Mouse (Mus musculus) layer of hippocampus, adult 2 months (tissue): Measurements from ENCODE around the gene Map3k6. TPM values are rescaled to one million over a fixed set of nuclear protein-coding genes. Genes with fewer than 3 reads are reported as not detected.
A peak's percentile ranks its signal among the peaks of the same experiment; 100 is the strongest.

Experiments used
- DNase-seq, 2 experiments: peaks; one replicate each; pipeline ENCODE4 v3.0.0; 2022; ENCODE audit warnings: low spot score in 2 of 2
- H3K27ac ChIP-seq: fragments of 200-600 bp; 2 replicates; pipeline ENCODE4 v1.8.1; 2022
- H3K4me3 ChIP-seq: fragments of 200-600 bp; 2 replicates; pipeline ENCODE4 v1.8.1; 2022; ENCODE audit warnings: mild to moderate bottlenecking
- CTCF ChIP-seq: fragments of 200-600 bp; conservative IDR thresholded peaks from 2 replicates; pipeline ENCODE4 v1.8.1; 2022; ENCODE audit warnings: antibody characterized with exemption, mild to moderate bottlenecking, moderate library complexity
- total RNA-seq, 2 experiments: library from RNA; stranded (reverse); gene quantifications; 2 replicates each; pipeline ENCODE4 v1.2.3; 2021

Map3k6 gene
- total RNA-seq, 2 experiments from 2014 or later, result 5.8 to 10.5 TPM

DNA sequence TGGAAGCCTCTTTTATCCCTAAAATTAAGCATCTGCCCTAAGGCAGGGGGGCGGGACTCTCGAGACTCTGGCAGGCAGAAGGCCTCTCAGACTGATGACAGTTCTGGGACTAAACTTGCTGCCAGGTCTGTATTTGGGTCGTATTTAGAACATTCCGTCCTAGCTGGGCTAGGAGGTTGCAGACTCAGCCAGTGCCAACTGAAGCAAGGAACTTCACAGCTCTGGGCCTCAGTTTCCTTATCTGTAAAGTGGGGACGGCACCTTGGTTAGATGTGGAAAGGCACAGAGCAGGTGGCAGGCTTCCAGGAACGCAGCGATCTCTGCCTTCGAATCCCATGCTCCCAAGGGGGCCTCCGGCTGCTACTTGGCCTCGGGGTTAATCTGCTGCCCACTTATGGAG lies 14.5 kb upstream of the Map3k6 start:
- no peak for DNase-seq
- no peak for TF ChIP-seq CTCF
- Histone ChIP-seq H3K27ac (no peak overlapping the region; the same call in 1 of the 2 replicates), H3K4me3 (no peak overlapping the region)

DNA sequence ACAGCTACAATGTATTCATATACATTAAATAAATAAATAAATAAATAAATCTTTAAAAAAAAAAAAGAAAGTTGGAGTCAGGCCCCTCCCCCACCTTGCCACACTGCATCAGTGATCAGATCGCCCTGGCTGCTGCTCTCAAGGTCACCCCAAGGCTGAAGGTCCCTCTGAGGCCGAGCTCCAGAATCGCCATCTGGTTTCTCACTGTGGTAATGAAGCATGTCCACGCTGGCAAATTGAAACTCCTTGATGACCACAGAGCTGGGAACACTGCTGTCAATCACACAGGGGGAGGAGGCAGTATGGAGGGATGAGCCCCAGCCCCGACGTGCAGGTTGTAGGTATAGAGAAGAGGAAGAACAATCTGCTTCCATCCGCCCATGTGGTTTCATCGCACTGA lies 13.0 kb upstream of the Map3k6 start:
- Histone ChIP-seq H3K27ac (no peak overlapping the region), H3K4me3 (no peak overlapping the region)
- TF ChIP-seq CTCF, result no peak
- no peak for DNase-seq

DNA sequence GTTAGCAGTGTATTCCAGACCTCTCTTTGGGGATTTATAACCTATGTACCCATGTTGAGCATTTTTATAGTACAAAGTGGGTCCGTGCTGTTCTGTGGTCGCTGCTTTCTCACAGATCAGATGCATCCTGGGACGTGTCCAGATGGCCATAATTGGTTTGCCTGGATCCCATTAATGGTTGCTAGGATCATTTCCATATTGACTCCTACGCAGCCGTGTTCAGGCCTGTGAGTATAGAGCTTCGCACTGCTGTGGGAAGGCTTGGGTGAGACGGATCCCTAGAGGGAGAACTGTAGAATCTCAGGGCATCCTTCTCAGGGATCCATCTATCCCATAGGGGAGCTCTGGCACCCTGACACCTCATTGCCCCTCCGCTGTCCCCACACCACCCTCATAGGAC lies 11.0 kb upstream of the Map3k6 start:
- no peak for DNase-seq
- H3K27ac ChIP-seq, result peak overlapping the region; percentile 59; the same call in 1 of the 2 replicates
- no peak overlapping the region for H3K4me3 ChIP-seq
- no peak for TF ChIP-seq CTCF

DNA sequence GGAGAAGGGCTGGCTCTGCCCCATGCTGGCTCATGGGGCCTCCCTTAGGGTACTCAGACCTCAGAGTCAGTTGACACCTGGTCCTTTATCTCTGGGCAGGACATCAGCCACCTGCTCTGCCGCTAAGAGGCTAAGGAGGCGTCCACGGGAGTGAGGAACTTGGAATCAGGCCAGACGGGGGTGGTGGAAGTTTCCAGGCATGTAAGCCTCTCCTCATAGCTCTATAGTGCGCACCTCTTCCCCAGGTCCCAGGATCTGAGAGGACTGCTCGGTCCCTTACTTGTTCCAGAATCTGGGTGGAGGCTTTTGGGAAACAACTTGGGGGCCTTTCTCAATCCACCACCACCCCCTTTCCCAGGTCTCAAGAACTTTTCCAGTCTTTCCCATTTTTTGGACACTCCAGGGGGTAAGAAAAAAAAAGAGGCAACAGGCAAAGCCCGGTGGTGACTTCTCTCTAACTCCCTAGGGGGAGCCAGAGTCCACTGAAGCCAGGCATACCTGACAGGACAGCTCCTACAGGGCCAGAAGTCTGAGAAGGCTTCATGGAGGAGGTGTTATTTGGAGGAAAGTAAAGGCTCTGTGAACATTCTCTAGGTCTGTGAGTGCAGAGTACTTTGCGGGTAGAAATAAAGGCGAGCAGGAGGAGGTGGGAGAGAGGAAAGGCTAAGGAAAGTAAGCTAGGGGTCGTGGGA lies 7.2 kb upstream of the Map3k6 start:
- Histone ChIP-seq H3K27ac (no peak overlapping the region), H3K4me3 (no peak overlapping the region)
- no peak for DNase-seq
- peak; percentile 78 for TF ChIP-seq CTCF

DNA sequence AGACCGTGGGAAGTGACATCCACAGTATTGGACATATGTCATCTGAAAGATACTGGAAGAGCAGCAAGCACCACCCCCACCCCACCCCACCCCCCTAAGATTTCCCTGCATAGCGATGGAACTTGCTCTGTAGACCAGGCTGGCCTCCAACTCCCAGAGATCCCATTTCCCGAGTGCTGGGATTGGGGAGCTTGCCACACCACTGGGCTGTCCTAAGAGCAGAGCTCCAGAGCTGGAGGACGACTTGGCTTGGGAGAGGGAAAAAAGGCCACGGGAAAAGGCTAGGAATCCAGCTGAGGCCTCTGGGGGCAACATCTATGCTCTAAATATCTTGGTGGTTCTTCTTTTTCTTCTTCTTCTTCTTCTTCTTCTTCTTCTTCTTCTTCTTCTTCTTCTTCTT lies 5.8 kb upstream of the Map3k6 start:
- H3K27ac ChIP-seq, result no peak overlapping the region
- no peak for DNase-seq
- no peak overlapping the region for H3K4me3 ChIP-seq
- TF ChIP-seq CTCF, result no peak

DNA sequence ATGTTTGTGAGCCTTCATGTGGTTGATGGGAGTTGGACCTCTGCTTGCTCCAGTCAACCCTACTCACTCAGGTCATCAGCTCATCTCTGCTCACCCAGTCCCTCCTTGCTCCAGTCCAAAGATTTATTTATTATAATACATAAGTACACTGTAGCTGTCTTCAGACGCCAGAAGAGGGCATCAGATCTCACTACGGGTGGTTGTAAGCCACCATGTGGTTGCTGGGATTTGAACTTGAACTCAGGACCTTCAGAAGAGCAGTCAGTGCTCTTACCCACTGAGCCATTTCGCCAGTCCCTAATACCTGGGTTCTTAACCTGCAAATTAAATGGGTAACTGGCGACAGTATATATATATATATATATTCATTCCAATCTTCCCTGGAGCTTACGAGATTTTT lies 5.2 kb upstream of the Map3k6 start:
- Histone ChIP-seq H3K27ac (no peak overlapping the region), H3K4me3 (no peak overlapping the region)
- no peak for DNase-seq
- TF ChIP-seq CTCF, result peak; percentile 29; the same call in 1 of the 2 replicates

DNA sequence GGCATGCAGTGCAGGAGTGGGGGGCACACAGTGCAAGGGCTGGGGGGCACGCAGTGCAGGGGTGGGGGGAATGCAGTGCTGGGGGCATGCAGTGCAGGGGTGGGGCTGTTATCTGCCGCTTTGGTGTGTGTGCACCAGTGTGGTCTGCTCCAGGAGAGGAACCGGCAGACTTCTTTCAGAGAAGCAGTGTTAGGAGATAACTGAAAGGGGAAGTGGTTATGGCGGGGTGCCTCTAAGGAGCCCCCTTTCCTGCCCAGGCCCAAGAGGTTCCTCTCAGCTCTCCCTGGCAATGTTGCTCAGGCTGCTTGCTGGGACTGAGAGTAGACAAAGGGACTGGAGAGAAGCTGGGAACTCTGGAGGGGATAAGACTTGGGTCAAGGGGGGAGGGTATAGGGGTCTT lies 2.7 kb upstream of the Map3k6 start:
- no peak for TF ChIP-seq CTCF
- no peak overlapping the region for H3K4me3 ChIP-seq
- no peak for DNase-seq

DNA sequence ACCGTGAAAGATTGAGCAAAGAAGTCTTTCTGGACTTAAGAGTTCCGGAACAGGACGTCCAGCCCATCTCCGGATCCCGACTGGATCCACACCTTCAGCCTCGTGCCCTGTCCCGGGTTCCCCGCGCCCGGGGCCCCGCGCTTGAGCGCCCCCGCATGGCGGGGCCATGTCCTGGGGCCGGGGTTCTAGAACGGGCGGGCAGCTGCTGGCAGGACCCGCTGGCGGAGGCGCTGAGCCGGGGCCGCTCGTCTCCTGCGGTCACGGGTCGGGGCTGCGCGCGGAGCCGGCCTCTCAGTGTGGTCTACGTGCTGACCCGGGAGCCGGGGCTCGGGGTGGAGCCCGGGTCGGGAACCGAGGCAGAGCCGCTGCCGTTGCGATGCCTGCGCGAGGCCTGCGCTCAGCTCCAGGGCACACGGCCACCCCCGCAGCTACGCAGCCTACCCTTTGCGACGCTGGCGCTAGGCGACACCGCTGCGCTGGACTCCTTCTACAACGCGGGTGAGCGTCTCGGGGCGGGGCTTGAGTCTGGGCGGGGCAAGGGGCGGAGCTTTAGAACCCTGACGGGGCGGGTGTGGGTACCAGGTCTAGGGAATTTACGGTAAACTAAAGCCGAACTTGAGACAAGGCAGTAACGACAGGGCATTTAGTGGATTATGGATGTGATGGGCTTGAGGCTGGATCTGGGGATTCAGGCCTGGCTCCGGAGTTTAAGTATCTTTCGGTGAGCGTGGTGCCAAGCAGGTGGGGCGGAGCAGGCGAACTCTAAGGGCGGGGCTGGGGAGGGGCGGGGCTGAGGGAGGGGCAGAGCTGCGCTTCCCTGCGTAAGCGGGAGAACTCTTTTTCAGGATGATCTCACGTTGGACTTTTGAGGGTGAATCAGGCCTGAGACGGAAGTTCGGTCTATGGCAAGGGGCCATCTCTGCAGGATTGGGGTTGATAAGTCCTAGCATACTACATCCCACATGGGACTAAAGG lies 603 bp downstream of the Map3k6 start:
- peak; percentile 85 to 86 for DNase-seq
- peak; percentile 66 for TF ChIP-seq CTCF
- H3K27ac ChIP-seq, result peak overlapping the region; percentile 98
- peak overlapping the region; percentile 87 for H3K4me3 ChIP-seq

More for the DNA sequence above, 2.7 kb upstream of the Map3k6 start:
- H3K27ac ChIP-seq, result no peak overlapping the region

DNA sequence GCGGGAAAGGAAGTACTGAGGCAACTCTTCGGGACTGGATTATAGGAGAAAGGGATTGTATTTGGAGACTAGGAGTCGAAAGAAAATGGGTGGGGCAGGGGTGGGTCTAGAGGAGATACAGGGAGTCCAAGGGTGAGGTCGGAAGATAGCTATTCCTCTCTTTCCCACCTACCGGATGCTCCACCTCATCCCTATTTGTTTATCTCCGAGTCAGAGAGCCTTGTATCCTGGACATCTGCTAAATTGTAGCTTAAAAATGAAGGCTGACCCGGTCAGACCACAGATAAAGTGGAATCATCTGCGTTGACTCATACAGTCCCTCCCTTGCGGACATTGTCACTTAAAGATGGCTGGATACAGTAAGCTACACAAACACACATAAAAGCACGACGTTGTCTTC lies 1.3 kb downstream of the Map3k6 start:
- no peak for DNase-seq
- peak overlapping the region; percentile 87 for H3K4me3 ChIP-seq
- no peak for TF ChIP-seq CTCF
- peak overlapping the region; percentile 98; the same call in 1 of the 2 replicates for H3K27ac ChIP-seq

DNA sequence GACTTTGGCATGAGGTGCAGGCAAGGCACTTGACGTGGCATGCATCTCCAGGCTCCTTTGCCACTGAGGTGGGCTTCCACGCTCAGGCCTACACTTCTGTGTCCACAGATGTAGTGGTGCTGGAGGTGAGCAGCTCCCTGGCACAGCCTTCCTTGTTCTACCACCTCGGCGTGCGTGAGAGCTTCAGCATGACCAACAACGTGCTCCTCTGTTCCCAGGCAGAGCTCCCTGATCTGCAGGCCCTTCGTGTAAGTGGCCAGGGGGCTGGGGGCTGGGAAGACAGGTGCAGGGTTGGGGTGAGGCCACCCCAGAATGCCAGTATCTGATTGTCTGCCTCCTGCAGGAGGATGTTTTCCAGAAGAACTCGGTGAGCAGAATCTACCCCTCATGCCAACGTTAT lies 2.1 kb downstream of the Map3k6 start:
- TF ChIP-seq CTCF, result no peak
- Histone ChIP-seq H3K27ac (no peak overlapping the region), H3K4me3 (no peak overlapping the region)
- no peak for DNase-seq

DNA sequence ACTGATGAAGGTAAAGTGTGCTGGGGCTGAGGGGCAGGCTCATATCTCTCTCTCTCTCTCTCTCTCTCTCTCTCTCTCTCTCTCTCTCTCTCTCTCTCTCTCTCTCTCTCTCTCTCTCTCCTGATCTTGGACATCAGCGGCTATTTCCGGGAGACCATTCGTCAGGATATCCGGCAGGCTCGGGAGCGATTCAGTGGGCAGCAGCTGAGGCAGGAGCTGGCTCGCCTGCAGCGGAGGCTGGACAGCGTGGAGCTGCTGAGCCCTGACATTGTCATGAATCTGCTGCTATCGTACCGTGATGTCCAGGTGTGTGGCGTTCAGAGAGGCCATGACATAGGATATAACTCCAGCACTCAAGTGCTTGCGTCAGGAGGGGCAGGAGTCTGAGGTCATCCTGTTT lies 2.9 kb downstream of the Map3k6 start:
- TF ChIP-seq CTCF, result no peak

DNA sequence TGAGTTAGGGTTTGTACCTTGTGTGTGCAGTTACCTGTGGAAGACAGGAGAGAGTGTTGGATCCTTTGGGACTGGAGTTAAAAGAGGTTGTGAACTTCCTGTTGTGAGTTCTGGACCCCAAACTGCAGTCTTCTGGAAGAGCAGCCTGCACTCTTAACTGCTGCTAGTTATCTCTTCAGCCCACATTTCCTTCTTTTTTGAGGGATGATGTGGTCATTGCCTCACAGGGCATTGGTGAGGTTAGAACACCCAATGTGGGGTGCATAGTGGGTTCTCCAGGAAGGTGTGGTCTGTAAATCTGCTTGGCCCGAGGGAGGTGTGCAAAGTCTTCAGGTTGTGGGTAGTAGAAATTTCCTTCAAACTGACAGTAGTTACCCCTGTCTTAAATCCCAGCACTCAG lies 3.7 kb downstream of the Map3k6 start:
- DNase-seq, result no peak
- TF ChIP-seq CTCF, result no peak
- Histone ChIP-seq H3K27ac (no peak overlapping the region), H3K4me3 (no peak overlapping the region)

More for the DNA sequence above, 2.9 kb downstream of the Map3k6 start:
- Histone ChIP-seq H3K4me3 (no peak overlapping the region), H3K27ac (no peak overlapping the region)
- no peak for DNase-seq

DNA sequence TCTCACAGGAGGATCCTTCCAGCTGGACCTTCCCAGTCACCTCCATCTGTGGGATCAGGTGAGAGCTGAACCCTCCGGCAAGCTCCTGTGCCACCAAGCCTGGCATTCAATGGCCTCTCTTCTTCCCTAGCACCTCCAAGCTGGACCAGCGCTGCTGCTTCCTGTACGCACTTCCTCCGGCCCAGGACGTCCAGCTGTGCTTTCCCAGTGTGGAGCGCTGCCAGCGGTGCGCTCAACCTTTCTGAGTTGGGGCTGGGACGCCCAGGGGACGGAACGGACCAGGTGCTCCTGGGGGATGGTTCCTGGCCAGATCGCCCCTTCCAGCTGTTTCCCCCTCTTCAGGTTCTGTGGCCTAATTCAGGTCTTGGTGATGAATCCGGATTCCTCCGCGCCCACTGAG lies 6.5 kb downstream of the Map3k6 start:
- Histone ChIP-seq H3K27ac (no peak overlapping the region), H3K4me3 (no peak overlapping the region)
- DNase-seq, result no peak
- TF ChIP-seq CTCF, result no peak
